Mouse (Mus musculus) olfactory bulb, adult 2 months (tissue): ENCODE measurements around the gene Rpl23a.

Experiments
- CTCF ChIP-seq: fragments of 200-500 bp; IDR thresholded peaks from 2 replicates; pipeline ENCODE4 v1.5.1; 2012; ENCODE audit warnings: low read depth, mild to moderate bottlenecking, low read length, moderate library complexity; ENCODE audit not compliant: insufficient read depth
- POLR2A ChIP-seq: fragments of 200-500 bp; IDR thresholded peaks from 2 replicates; pipeline ENCODE4 v1.6.1; 2012; ENCODE audit warnings: mild to moderate bottlenecking, low read depth, low read length, moderate library complexity; ENCODE audit not compliant: insufficient read depth

GRCm38 (mm10) chr11:78165761-78166109 lies 17.6 kb downstream of the Rpl23a start:
- no peak for TF ChIP-seq CTCF
- TF ChIP-seq POLR2A: no peak
